Mouse (Mus musculus) forebrain, embryonic 14.5 days (tissue): ENCODE data around the gene Abt1. TPM values are rescaled to one million over a fixed set of nuclear protein-coding genes. Genes with fewer than 3 reads are reported as not detected.

Source experiments
- ATAC-seq: fragments of 200-750 bp; cut with Nextera tagmentation; 2 replicates; pipeline ENCODE4 v1.8.0; 2017; ENCODE audit warnings: mild to moderate bottlenecking, moderate library complexity
- DNase-seq: peaks from one replicate; pipeline ENCODE4 v3.0.0-alpha.2; 2015; ENCODE audit warnings: low spot score
- H3K27ac ChIP-seq: fragments of 300-500 bp; sonication (generic); 2 replicates; pipeline ENCODE4 v1.5.1; 2014; ENCODE audit warnings: low read depth, mild to moderate bottlenecking, control low read depth, low read length, moderate library complexity
- H3K27me3 ChIP-seq: fragments of 300-500 bp; sonication (generic); replicated peaks from 2 replicates; pipeline ENCODE4 v1.6.1; 2014; ENCODE audit warnings: low read length, control low read depth, mixed read lengths; ENCODE audit not compliant: control insufficient read depth, insufficient read depth
- H3K36me3 ChIP-seq: fragments of 300-500 bp; sonication (generic); 2 replicates; pipeline ENCODE4 v1.6.1; 2014; ENCODE audit warnings: low read length, control low read depth; ENCODE audit not compliant: control insufficient read depth, insufficient read depth
- H3K4me1 ChIP-seq: fragments of 300-500 bp; sonication (generic); 2 replicates; pipeline ENCODE4 v1.6.1; 2014; ENCODE audit warnings: antibody characterized with exemption, low read length, control low read depth; ENCODE audit not compliant: control insufficient read depth, insufficient read depth
- H3K4me2 ChIP-seq: fragments of 300-500 bp; sonication (generic); 2 replicates; pipeline ENCODE4 v1.6.1; 2014; ENCODE audit warnings: mild to moderate bottlenecking, control low read depth, low read length
- H3K4me3 ChIP-seq: fragments of 300-500 bp; sonication (generic); 2 replicates; pipeline ENCODE4 v1.5.1; 2014; ENCODE audit warnings: low read depth, low read length, control low read depth
- H3K9ac ChIP-seq: fragments of 300-500 bp; sonication (generic); 2 replicates; pipeline ENCODE4 v1.6.1; 2014; ENCODE audit warnings: mild to moderate bottlenecking, low read length, control low read depth, moderate library complexity
- H3K9me3 ChIP-seq: fragments of 300-500 bp; sonication (generic); replicated peaks from 2 replicates; pipeline ENCODE4 v1.6.1; 2016; ENCODE audit warnings: low read length, control low read depth, mixed read lengths; ENCODE audit not compliant: control insufficient read depth
- WGBS: fragments of 180-500 bp; shearing (Covaris S2); extraction: QIAGEN DNeasy Blood & Tissue Kit; methylation state at CpG from one replicate; pipeline ENCODE4 v1.1.7; 2014; 5-methylcytosine and 5-hydroxymethylcytosine counted together
- polyA plus RNA-seq: library from polyadenylated mRNA; unstranded; fragments of >200 nt; fragmentation: Nextera tagmentation; extraction: Ambion mirVana; gene quantifications from 2 replicates; pipeline ENCODE4 v1.2.1, GENCODE M21; 2014

The Abt1 gene
- 12.9 and 13.8 TPM in 2 replicates for polyA plus RNA-seq

GRCm38 (mm10) chr13:23423286-23424051 is at the start of gene Abt1:
Abt1 (minus strand) TSS chr13:23423866.
- H3K4me1 ChIP-seq: peaks cover 3% of the 10 kb centered on the region; the same call in 1 of the 2 replicates
- H3K4me2 ChIP-seq: peak within 1 kb of the TSS; percentile 83
- peak within 1 kb of the TSS; percentile 55 for H3K27ac ChIP-seq
- ATAC-seq (peak; percentile 88), DNase-seq (peak; percentile 97)
- peak within 1 kb of the TSS; percentile 81 for H3K4me3 ChIP-seq
- peak within 1 kb of the TSS; percentile 77 for H3K9ac ChIP-seq
- under 1% methylated on average over 48 of the region's 48 CpGs for WGBS
- no peaks in the 10 kb centered on the region for H3K9me3 ChIP-seq
- H3K36me3 ChIP-seq: peaks cover 29% of the 10 kb centered on the region
- no peaks in the 10 kb centered on the region for H3K27me3 ChIP-seq

- ATAC-seq (peak; percentile 55), DNase-seq (peak; percentile 81)
- Histone ChIP-seq H3K4me2 (no peak overlapping the region), H3K4me1 (peaks cover 10% of the 10 kb centered on the region; the same call in 1 of the 2 replicates), H3K27ac (no peak overlapping the region), H3K36me3 (no peaks in the 10 kb centered on the region), H3K9ac (no peak overlapping the region), H3K4me3 (no peak overlapping the region), H3K9me3 (no peaks in the 10 kb centered on the region), H3K27me3 (no peaks in the 10 kb centered on the region)
- 2% methylated on average over 9 of the region's 9 CpGs for WGBS
Measured at GRCm38 (mm10) chr13:23466911-23467310, 43.2 kb upstream of the Abt1 start.

DNA sequence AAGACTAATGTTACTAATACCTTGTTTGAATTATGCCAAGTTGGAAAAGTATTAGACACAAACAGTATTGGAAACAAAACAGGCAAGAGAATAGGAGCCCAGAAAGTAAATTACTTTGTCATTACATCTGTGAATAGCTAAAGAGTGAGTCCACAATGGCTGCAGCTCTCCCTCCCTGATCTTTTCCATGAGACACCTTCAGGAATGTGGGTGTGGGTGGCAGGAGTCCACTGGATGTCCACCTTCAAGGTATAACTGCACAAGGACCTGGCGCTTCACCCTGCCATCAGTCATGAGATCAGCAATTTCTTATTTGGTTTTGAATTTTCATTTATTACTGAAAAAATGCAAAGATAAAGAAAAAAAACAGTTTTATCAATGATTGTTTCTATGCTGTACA is 42.6 kb upstream of the Abt1 start:
- H3K27me3 ChIP-seq: no peaks in the 10 kb centered on the region
- peaks cover 10% of the 10 kb centered on the region; the same call in 1 of the 2 replicates for H3K4me1 ChIP-seq
- H3K4me2 ChIP-seq: no peak overlapping the region
- DNase-seq: no peak
- 51% methylated on average over 1 of the region's 1 CpGs for WGBS
- no peak overlapping the region for H3K9ac ChIP-seq
- H3K4me3 ChIP-seq: no peak overlapping the region
- no peak for ATAC-seq
- no peaks in the 10 kb centered on the region for H3K9me3 ChIP-seq
- H3K36me3 ChIP-seq: no peaks in the 10 kb centered on the region
- no peak overlapping the region for H3K27ac ChIP-seq

DNA sequence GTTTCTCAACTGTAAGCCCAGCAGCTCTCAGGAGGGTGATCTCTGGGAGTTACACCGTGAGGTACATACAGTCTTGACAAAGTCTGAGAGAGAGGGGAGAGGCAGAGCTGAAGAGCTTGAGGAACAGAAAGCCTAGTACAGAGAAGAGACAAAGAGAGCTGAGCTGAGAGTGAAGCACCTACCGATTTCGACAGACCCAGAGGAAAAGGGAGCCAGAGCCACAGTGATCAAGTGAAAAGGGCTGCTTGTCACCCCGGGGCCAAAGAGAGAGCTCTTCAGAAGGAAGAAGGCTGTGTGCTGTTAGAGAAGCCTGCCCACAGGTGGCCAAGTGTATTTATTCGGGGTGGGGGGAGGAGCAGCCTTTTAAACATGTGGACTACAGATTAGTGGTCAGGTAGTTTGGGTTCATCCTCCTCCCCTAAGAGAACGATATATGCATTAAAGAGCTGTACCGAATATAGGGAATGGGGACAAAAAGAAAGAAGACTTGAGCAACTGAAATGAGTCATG is 42.0 kb upstream of the Abt1 start, which contains the start of gene Btn1a1:
TSS of gene Btn1a1 (minus strand) at position 302 of the 510 bp plus-strand sequence.
- ATAC-seq (no peak), DNase-seq (no peak)
- no peaks in the 10 kb centered on the region for H3K27me3 ChIP-seq
- H3K4me1 ChIP-seq: peaks cover 10% of the 10 kb centered on the region; the same call in 1 of the 2 replicates
- no peaks in the 10 kb centered on the region for H3K36me3 ChIP-seq
- WGBS: 0% methylated on average over 7 of the region's 7 CpGs
- no peaks in the 10 kb centered on the region for H3K9me3 ChIP-seq
- H3K9ac ChIP-seq: peak within 1 kb of the TSS; percentile 68
- H3K4me2 ChIP-seq: peak within 1 kb of the TSS; percentile 76
- H3K27ac ChIP-seq: no peak within 1 kb of the TSS
- peak within 1 kb of the TSS; percentile 54 for H3K4me3 ChIP-seq

GRCm38 (mm10) chr13:23464841-23465366 is 41.2 kb upstream of the Abt1 start:
- Histone ChIP-seq H3K36me3 (no peaks in the 10 kb centered on the region), H3K27me3 (no peaks in the 10 kb centered on the region), H3K27ac (no peak overlapping the region), H3K4me1 (peaks cover 10% of the 10 kb centered on the region; the same call in 1 of the 2 replicates), H3K9ac (peak overlapping the region; percentile 68), H3K9me3 (no peaks in the 10 kb centered on the region), H3K4me3 (peak overlapping the region; percentile 54), H3K4me2 (peak overlapping the region; percentile 76)
- DNase-seq (no peak), ATAC-seq (no peak)
- WGBS: 3% methylated on average over 11 of the region's 11 CpGs

DNA sequence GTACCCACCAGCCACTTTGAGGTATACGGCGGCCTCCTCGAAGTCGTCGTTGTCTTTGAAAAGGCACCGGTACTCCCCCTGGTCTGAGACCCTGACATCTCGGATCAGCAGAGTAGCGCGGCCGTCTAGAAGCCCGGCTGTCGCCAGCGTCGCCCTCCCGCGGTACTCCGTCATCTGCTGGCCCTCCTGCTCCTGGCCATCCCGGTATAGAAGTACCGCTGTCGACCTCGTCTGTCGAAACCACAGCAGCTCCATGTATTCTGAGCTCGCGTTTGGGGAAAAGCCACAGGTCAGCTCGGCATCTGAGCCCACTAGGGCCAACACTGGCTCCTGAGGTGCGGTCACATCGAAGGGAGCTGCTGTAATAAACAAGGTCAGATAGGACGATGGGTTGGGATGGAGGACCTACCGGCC is 40.6 kb upstream of the Abt1 start:
- DNase-seq (peak; percentile 43), ATAC-seq (peak; percentile 54; the same call in 1 of the 2 replicates)
- peak overlapping the region; percentile 68 for H3K9ac ChIP-seq
- H3K4me2 ChIP-seq: peak overlapping the region; percentile 76
- no peaks in the 10 kb centered on the region for H3K36me3 ChIP-seq
- WGBS: under 1% methylated on average over 29 of the region's 29 CpGs
- no peaks in the 10 kb centered on the region for H3K9me3 ChIP-seq
- no peak overlapping the region for H3K27ac ChIP-seq
- H3K27me3 ChIP-seq: no peaks in the 10 kb centered on the region
- peaks cover 10% of the 10 kb centered on the region; the same call in 1 of the 2 replicates for H3K4me1 ChIP-seq
- peak overlapping the region; percentile 54 for H3K4me3 ChIP-seq

- Histone ChIP-seq H3K4me3 (peak overlapping the region; percentile 54), H3K36me3 (no peaks in the 10 kb centered on the region), H3K9me3 (no peaks in the 10 kb centered on the region), H3K27me3 (no peaks in the 10 kb centered on the region), H3K27ac (no peak overlapping the region), H3K9ac (peak overlapping the region; percentile 68), H3K4me1 (peaks cover 10% of the 10 kb centered on the region; the same call in 1 of the 2 replicates), H3K4me2 (peak overlapping the region; percentile 76)
- ATAC-seq: peak; percentile 80
- DNase-seq: peak; percentile 91
- under 1% methylated on average over 21 of the region's 21 CpGs for WGBS
Measured at GRCm38 (mm10) chr13:23463381-23464223, 39.9 kb upstream of the Abt1 start.

DNA sequence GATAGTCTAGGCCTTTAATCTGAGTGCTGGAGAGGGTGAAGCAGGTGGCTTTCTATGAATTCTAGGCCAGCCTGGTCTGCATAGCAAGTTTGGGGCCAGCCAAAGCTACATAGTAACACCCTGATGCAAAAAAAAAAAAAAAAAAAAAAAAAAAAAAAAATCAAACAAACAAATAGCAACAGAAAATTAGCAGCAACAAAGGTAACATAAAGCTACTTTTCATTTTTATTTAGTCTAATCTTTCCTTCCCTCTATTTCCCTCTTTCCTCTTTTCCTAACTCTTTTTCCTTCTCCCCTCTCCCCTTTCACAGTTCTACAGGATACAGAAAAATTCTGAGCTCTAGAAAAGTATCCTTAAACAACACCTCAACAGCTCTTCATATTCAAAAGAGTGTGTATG is 39.0 kb upstream of the Abt1 start:
- no peak for ATAC-seq

More for the DNA sequence above, 39.0 kb upstream of the Abt1 start:
- Histone ChIP-seq H3K4me1 (peaks cover 10% of the 10 kb centered on the region; the same call in 1 of the 2 replicates), H3K27ac (no peak overlapping the region), H3K27me3 (no peaks in the 10 kb centered on the region), H3K36me3 (no peaks in the 10 kb centered on the region), H3K9me3 (no peaks in the 10 kb centered on the region), H3K4me2 (no peak overlapping the region), H3K4me3 (no peak overlapping the region), H3K9ac (no peak overlapping the region)
- DNase-seq: no peak
